Mouse (Mus musculus): ENCODE measurements around the gene Ppm1l.

Ppm1l gene

DNA sequence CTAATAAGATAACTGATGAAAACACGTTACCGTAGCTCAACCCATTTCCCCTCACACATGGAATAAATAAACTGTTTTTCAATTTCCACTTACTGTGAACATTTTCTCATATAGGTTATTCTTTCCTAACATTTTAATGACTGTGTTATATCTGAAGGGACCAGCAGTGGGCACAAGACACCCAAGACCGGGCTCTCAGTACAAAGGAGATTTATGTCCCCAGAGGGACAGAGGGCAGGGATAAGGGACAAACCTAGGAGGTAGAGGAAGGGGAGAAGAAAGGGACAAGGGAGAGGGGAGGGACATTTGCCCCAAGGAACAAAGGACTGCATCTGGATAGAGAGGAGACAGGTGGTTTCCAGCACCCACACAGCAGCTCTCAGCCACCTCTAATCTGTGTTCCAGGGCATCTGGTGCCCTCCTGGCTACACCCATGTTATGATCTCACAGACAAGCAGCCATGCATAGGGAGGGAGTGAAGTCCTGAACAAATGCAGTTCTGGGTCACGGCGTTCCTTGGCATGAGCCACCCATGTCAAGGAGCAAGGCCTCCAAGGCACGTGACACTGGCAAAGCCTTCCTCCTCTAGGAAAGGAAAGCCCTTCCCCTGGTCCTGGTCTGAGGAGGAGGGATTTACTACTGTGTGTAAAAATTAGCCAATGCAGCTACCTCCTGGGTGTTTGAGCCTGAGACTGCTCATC is 174.5 kb downstream of the Ppm1l start:
- no peak for DNase-seq (ENCODE audit: low spot score in 2 of 2)

DNA sequence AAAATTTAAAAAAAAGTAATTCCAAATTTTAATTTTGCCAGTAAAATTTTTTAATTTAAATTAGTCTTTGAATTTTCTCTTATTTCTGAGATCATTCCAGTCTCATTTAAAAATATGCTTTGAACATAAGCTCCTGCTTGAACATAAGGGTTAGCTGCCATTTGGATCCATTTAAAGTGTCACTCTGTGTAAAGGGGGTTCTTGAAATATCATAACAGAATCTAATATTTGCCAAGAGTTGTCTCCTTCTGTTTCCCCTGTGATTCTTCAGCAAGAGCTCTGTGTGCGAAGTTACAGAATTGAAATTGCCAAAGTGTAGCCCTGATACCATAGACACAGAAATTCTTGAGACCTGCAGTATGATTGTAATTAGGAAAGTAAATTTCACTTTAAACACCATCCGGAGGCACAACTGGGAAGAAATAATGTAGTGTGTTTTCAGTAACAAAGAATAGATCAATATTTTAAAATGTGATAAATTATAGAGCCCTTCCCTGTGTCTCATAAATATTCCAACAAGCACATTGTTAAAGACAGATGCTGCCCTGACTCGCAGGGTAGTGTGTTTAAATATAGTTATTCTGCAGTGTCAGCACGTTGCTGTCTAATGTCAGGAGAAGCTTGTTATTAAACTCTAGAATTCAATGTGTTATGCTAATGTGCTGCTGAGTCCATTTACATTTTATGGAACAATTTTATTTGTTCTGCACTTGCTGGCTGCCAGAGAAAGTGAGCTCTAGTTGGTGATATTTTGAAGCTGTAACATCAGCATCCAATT is 177.8 kb downstream of the Ppm1l start:
- DNase-seq (ENCODE audit: low spot score in 2 of 2) = no peak

DNA sequence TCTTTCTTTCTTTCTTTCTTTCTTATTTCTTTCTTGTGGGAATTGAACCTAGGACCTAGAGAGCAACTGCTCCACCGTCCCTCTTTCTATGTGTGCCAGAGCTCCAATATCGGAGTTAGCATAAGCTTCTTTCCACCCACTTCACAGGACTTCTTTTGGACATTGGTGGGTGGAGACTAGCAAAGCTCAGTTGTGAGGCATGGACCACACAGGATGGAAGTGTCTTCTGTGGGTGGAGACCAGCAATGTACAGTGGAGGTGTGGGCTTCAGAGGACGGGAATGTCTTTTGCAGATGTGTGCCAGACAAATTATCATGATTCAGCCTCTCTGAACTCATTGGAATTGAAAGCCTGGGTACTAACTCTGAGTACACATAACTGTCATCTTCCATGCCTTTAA is 180.5 kb downstream of the Ppm1l start:
- no peak for DNase-seq (ENCODE audit: low spot score in 2 of 2)

DNA sequence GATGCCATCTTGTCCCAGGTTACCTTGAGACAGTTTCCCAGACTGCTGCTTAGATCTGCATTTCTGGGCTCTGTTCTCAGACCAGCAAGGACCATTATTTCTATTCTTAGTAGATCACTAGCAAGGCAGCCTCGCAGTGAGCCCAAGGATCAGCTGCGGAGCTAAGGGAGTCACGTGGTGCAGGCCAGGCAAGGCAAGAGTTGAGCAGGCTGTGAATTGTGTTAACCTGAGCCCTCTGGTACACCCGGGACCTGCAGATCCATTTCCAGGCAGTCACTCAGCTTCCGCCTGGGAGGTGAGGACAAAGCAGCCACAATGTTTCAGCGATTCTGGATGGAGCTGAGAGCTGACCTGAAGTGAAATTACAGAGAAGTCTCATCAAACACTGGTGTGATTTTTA is 185.3 kb downstream of the Ppm1l start:
- DNase-seq (ENCODE audit: low spot score in 2 of 2) = no peak

DNA sequence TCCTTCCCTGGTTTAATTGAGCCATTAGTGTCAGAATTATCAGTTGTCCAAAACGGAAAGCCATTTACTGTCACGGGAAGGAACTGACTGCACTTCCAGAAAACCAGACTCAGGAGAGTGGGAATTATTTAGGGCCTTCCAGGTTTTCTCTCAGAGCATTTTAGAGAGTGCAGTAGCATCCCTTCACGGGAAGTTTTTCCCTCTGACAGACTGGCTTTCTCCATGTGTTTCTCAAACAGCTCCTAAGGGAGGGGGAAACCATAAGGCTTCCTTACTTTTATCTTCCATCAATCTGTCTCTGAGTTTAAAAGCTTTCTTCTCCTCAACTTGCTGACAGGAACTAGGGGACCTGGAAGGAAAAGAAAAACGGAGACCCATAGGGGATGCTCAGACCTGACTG is 185.9 kb downstream of the Ppm1l start:
- DNase-seq (ENCODE audit: low spot score in 2 of 2) = no peak

DNA sequence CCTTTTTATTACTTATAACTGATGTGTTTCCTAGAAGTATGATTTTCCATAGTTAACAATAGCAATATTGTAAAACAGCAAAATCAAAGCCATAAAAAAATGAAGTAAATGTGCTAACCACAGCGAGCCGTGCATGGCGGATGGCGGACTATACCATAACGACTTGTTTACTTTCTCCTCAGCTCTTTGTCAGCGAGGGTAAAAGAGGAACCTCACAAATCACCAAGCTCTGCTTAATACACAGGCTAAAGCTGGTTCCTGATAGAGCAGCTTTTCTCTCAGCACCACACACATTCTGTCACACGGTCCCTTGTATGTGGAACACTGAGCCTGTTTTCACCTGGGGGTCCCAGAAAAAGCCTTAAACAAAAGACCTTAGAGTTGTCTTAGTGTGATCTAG is 188.4 kb downstream of the Ppm1l start:
- DNase-seq (ENCODE audit: low spot score in 2 of 2) = no peak

DNA sequence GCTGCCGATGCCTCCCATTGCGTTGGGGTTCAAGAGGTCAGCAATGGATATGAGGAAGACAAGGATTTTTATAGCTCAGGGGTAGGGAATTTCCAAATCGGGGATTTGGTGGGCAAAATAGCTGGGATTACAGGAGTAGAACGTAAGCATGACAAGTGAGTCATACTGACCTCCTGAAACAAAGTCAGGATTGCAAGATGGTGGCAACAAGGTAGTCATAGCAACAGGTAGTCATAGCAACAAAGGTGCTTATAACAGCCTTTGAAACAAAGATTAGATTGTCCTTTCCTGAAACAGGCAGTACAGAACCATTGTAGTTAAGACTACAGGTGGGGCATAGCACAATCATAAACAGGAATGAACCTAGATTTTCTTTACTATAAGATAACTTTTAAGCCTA is 189.7 kb downstream of the Ppm1l start:
- DNase-seq (ENCODE audit: low spot score in 2 of 2) = no peak

DNA sequence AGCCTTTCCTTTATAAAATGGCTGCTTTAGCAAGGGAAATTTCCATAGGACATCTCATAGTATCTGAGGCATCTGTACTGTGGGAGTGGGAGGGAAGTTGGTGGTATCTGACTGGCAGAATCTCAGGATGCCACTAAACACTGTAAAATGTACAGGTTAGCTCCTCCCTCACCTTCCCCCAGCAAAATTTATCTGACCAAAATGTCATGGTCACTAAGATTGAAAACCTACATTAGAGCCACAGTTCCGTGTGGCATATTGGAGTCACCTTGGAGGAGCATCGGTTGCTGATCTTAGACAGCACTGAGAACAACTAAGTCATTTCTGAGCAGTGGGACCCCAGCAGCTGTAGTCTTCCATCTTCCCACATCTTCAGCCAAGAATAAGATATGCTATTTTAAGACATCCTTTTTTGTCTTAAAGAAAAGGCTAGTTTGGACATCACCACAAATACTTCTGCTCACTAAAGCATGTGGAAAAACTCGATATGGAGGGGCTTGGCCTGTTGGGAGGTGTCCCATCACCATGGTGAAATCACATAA is 192.8 kb downstream of the Ppm1l start:
- no peak for DNase-seq (ENCODE audit: low spot score in 2 of 2)

DNA sequence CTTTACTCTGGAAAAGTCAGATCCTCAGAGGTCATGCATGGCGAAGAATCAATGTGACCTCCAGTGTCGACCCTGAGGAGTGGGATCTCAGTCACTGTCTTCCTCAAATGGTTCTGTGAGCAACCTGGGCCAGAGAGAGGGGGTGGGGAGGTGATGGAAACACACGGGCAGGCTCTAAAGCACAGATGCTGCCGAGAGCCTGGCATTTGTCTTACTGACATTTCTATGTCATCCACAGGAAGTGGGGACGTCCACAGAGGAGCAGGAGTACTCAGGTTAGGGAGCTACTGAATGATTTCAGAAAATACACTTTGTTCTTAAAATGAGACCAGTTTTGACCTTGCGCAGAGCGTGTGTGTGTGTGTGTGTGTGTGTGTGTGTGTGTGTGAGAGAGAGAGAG is 195.2 kb downstream of the Ppm1l start:
- no peak for DNase-seq (ENCODE audit: low spot score in 2 of 2)

DNA sequence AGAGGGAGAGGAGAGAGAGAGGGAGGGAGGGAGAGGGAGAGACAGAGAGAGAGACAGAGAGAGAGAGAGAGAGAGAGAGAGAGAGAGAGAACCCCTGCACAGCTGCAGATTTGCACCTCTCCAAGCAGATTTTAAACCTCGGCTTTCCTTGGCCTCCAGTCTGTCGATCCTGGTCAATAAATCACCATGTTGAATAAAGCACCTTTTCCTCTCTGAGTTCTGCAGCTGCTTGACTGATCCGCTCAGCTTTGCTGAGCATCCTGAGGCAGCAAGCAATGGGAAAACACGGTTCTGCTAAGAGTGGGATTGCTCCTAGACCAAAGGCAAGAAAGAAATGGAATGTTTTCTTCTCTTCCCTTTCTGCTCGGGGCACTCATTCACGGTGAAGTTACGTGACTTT is 195.7 kb downstream of the Ppm1l start:
- DNase-seq (ENCODE audit: low spot score in 2 of 2) = no peak

DNA sequence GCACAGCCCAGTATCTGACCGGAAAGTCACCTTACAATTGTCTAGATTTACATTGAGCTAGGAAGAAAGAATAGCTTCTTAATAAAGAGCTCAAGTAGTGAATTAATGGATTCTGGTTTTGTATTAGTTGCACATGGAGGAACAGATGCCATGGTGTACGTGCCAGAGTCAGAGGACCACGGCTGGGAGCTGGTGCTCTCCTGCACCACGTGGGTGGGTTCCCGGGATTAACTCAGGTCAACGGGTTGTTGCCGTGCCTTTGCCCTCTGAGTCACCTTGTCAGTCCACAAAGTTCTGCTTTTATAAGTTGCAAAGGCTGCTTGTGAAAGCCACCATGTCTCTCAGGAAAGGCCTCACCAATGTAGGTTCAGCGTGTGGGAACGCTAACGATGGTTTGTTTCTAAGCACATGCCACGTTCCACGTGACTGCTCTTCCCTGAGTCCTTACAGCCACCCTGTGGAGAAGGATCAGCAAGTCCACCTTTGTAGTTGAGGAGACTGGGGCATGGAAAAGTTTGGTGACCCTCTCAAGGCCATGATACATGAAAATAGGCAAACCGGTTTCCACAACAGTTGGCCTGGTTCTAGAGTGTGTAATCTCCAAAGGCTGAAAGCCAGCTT is 199.2 kb downstream of the Ppm1l start:
- no peak for DNase-seq (ENCODE audit: low spot score in 2 of 2)

DNA sequence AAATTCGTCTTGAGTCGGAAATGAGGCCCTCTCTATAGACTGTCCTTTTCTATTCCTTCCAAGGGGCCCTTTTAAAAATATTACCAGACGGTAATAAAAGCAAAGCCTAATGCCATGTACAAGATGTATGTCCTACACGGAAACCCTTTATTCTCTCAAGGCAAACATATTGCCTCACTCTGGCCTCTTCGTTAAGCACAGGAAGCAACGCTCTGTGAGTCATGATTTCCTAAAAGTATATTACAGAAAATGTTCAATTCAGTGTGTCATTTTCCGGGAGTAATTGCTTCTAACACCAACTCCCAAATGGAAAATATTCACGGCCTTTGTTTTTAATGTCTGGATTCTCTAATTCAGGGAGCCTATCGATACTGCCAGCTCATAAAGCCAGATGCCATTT is 202.5 kb downstream of the Ppm1l start:
- no peak for DNase-seq (ENCODE audit: low spot score in 2 of 2)

DNA sequence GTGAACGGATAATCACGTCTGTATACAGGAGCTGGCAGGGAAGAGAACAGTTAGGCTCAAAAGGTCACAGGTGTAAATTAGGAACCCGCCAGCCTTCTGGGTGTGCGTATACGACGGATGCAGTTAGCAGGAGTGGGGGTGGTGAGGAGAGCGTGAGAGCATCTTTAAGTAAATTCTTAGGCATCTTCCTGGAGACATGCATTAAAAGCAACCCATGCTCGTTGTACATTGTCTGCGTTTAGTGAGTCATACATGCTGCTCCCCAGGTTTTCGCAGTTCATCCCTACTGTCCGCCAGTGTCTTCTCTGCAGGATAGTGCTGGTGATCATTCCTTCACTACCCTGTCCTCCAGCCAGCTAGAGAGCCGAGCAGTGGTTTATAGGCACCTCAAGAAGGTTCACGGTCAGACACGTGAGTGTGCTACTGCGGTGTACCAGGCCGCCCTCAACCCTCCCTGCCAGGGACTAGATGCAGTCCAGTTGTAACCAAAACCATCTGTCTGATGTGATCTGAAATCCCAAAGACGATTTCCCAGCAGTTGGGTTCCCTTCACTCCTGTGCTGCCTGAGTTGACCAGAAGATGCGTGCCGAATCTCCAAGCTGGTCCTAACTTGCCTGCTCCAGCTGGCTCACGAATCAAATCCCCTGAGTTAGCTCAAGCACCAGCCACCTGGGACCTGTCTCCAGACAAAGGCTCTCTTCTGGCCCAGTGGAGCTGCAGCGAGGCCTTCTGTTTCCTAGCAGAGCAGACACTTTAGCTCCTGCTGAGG is 203.3 kb downstream of the Ppm1l start:
- DNase-seq (ENCODE audit: low spot score in 2 of 2) = no peak

DNA sequence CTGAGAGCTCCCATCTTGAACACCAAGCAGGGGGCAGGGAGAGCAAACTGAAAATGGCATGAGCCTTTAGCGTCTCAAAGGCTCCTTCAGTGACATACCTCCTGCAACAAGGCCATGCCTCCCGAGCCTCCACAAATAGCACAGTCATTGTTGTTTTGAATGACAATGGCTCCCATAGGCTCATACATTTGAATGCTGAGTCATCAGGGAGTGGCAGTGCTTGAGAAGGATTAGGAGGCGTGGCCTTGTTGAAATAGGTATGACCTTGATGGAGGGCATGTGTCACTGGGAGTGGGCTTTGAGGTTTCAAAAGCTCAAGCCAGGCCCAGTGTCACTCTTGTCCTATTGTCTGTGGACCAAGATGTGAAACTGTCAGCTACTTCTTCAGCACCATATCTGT is 205.6 kb downstream of the Ppm1l start:
- DNase-seq (ENCODE audit: low spot score in 2 of 2) = no peak

DNA sequence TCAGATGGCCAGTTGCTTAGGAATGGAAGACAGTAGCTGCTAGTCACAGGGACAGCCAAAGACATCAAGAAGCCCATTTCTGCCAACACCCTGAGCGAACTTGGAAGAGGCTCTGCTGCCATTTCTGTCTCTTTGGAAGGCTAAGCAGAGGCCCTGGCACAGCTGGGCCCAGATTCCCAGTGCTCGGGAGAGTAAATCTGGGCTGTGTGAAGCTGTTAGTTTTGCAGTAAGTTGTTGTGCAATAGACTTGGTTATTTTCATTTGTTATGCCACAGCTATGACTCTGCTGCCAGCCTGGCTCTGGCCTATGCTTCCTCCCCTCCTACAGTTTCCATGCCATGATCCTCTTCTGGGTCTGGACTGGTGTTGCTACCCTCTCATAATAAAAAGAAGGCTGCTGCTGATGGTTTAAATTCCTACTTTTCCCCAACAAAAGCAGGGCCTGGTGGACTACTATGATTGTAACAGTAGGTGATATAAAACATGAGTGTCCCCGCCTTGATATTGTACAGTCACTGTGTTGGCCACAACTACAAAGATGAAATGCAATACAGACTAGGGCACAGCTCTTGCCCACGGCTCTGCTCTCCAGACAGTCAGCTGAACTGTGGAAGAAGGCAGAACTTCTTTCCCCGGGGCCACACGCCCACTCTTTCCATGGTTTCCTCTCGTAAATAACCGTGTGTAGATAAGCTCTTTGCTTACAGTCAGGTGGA is 207.9 kb downstream of the Ppm1l start:
- DNase-seq (ENCODE audit: low spot score in 2 of 2) = no peak

DNA sequence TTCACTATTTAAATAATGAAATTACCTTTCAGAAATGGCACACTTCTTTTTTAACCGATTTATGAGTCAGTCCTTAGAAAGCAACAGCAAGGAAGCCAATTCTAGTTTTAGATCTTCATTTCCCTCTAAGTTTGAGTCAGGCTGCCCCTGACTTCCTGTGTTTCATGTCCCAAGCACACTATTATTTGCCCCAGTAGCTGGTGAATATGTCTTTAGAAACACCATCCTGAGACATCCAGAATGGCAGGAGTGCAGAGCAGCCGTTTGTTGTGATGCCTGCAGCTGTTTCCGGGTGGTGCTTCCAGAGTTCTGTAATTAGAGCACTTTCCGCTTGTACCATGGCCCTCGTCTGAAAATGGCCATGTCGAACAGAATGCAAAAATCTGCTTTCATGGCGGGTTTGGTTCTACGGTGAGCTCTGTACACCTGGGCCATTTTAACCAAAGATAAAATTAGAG is 208.4 kb downstream of the Ppm1l start:
- no peak for DNase-seq (ENCODE audit: low spot score in 2 of 2)

DNA sequence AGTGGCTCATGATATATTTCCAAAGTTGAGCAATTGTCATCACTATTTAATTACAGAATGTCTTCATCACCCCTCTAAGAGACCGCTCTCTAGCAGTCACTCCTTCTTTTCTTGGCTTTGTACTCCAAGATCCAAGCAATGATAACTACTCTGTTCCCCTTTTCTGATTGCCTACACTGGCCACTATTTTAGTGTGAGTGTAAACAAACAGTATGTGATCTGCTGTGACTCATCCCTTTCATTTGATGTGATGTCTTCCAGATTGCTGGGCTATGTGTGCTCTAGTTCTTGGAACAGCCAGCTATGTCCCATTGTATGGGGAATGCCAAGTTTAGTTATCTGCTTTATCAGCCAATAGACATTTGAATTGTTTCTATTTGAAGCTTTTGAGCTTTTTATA is 210.7 kb downstream of the Ppm1l start:
- DNase-seq (ENCODE audit: low spot score in 2 of 2) = no peak

DNA sequence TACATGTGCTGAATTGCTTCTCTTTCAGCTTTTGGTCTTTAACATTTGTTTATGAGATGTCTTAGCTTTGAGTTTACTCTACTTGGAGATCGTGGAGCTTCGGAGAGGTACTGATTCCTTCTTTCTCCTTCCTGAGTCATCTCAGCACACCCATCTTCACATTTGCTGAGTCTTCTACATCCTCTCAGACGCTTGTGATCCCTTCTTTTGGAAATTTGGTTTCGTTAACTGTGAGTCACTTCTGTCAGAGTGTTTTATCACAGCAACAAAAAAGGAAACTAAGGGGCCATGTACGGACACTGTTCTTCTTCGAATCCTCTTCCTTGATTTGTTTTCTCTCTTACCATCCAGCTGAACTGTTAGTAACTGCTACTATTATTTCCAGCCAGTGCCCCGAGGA is 212.9 kb downstream of the Ppm1l start:
- no peak for DNase-seq (ENCODE audit: low spot score in 2 of 2)

DNA sequence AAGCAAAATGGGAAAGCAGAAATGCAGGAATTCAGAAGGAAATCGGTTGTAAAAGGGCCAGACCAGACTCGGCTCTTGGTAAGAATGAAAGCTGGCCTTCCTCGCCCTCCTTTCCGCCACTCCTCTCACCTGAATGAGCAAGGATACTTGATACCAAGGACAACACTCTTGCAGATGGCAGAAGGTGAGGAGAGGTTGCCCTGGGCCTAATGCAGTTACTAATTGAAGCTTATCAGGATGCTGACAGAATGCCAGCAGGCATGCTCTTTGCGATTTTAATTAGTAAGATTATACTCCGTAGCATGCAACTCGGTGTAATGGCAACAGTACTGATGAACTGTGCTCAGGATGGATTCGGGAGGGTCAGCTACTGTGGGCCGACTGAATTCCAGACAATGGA is 214.8 kb downstream of the Ppm1l start:
- DNase-seq (ENCODE audit: low spot score in 2 of 2) = no peak

DNA sequence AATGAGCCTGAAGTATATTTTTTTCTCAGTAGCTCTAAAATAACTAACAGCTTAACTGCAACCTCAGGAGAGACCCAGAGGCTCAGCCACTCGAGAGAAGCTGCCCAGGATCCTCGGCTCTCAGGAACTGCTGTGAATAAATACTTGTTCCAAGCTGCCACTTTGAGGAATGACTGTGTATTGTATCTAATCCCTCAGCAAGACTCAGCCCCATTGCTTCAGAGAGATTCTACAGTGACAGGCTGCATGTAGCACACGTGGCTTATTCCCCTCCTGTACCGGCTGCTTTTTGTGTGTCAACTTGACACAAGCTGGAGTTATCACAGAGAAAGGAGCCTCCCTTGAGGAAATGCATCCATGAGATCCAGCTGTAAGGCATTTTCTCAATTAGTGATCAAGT is 216.0 kb downstream of the Ppm1l start:
- DNase-seq (ENCODE audit: low spot score in 2 of 2) = no peak

DNA sequence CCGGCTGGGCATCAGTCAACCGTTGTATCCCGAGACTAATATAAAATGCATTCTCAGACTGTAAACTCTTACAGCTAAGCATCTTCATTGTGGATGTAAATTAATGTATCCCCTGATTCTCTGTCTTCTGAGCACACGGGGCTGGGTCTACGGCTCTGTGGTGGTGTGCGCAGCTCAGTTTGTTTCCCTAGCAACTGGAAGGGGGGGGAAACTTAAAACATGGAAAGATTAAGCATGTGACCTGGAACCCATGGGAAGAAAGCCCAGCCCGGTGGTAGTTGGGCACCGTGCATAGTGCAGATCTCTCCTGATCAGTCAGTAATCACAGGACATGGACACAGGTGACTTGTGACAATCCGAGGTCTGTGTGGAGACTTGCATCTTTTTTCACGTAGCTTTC is 218.8 kb downstream of the Ppm1l start:
- no peak for DNase-seq (ENCODE audit: low spot score in 2 of 2)
